Mouse (Mus musculus): ENCODE measurements at regions not wholly inside any gene's neighbourhood (a gene's known extent, or its start where the extent isn't known, plus 50 kb on each side); places are given as distances from the start of the nearest gene placed in this dataset.

GRCm38 (mm10) chr15:56952176-56952575 lies 525.2 kb downstream of the Slc22a22 start:
- no peak for TF ChIP-seq CHD2 (IDR thresholded peaks at IDR 0.05; ENCODE audit: low read depth, low read length)
- TF ChIP-seq MAFK (IDR thresholded peaks at IDR 0.05; ENCODE audit: insufficient read depth, low read depth, low read length): no peak
- TF ChIP-seq HCFC1 (IDR thresholded peaks at IDR 0.05; ENCODE audit: borderline replicate concordance, insufficient read depth, low read length): no peak
- TF ChIP-seq ZC3H11A (IDR thresholded peaks at IDR 0.05; ENCODE audit: borderline replicate concordance, low read depth, low read length): no peak

Measured in ES-E14 (cell line).